Mouse (Mus musculus): ENCODE measurements around the gene Coq10b. TPM values are rescaled to one million over a fixed set of nuclear protein-coding genes. Genes with fewer than 3 reads are reported as not detected.

The Coq10b gene
- polyA plus RNA-seq, 1 experiment from 2014 or later: 29.9 TPM

DNA sequence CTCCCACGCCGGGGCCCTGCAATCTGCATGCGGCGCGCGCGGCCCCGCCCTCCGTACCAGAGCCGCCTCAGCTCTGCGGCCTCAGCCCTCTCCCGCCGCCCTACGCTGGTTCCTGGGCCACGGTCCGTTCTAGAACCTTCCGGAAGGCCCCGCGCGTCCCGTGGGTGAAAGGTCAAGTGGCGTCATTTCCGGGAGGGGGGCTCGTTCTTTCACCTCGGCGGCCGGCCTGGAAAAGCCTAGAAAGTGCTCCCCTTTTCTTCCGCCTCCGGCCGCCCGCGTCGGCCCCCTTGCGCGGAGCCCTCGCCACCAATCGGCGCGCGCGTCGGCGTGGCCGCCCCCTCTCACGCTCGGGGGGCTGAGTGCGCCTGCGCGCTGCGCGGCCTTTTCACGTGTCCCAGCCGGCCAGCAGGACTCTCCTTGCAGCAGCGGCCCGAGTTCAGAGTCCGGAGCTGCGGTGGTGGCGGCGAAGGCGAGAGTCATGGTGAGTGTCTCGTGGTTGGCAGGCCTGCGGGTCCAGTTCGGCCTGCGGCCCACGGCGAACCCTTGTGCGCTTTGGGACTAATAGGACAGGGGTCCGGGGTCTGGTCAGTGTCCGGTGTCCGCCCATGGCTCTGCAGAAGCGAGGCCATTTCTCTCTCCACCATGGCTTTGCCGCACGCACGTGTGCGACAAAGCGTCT lies 35.5 kb downstream of the Coq10b start, which contains the start of the genes Hspe1 and Hspd1:
Gene Hspe1, plus strand, starts transcription at position 201 of the 679 bp plus-strand sequence.
Gene Hspd1, minus strand, starts transcription at position 312 of the 679 bp plus-strand sequence.
- Histone ChIP-seq H3K4me3 (ENCODE audit: low read depth, low read length) (peak within 1 kb of the TSS; percentile 95), H3K4me1 (ENCODE audit: control insufficient read depth, insufficient read depth, low read length) (peaks cover 35% of the 10 kb centered on the region), H3K36me3 (ENCODE audit: control insufficient read depth, insufficient read depth, low read length) (peaks cover 13% of the 10 kb centered on the region), H3K9ac (ENCODE audit: low read depth, low read length) (peak within 1 kb of the TSS; percentile 96), H3K4me2 (ENCODE audit: low read length) (peak within 1 kb of the TSS; percentile 90), H3K27me3 (ENCODE audit: control insufficient read depth, insufficient read depth, low read depth, low read length) (no peaks in the 10 kb centered on the region), H3K9me3 (replicated peaks; ENCODE audit: control insufficient read depth, low read length, poor library complexity, severe bottlenecking) (no peaks in the 10 kb centered on the region), H3K27ac (ENCODE audit: low read length) (peak within 1 kb of the TSS; percentile 95)
- peak; percentile 96 for ATAC-seq
- WGBS: under 1% methylated on average over 64 of the region's 76 CpGs

DNA sequence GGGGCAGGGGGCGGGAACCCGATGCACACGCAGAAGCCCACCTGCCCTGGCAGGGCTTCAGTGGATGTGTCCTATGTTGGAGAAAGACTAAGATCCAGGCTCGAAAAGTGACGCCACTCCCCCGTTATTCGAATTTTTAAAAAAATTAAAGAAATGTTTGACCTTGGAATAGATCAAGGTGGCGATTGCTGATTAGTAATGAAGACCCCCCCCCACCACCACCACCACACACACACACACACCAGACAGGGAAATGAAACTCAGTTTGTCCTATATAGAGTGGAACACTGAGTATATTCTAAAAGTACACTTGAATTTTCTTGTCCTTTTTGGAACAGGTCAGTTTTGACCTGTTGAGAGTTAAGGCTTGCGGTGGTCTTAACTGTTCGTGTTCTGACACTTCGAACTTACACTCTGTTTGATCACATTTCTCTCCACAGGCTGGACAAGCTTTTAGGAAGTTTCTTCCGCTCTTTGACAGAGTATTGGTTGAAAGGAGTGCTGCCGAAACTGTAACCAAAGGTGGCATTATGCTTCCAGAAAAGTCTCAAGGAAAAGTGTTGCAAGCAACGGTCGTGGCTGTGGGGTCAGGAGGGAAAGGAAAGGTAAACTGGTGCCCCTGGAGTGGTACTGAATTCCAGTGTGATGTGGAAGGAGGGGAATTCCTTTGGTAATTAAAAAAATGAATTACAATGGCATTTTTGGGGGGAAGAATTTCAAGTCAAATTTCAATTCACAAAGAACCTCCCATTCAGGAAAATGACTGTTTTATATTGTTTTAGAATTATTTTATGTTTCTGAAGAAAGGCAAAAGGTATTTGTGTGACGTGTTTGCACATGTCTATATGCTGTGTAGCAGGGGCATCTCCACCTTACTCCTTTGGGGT lies 36.3 kb downstream of the Coq10b start:
- H3K4me2 ChIP-seq (ENCODE audit: low read length): peak overlapping the region; percentile 52
- peak overlapping the region; percentile 95 for H3K4me3 ChIP-seq (ENCODE audit: low read depth, low read length)
- H3K27me3 ChIP-seq (ENCODE audit: control insufficient read depth, insufficient read depth, low read depth, low read length): no peaks in the 10 kb centered on the region
- no peak for ATAC-seq
- H3K9me3 ChIP-seq (replicated peaks; ENCODE audit: control insufficient read depth, low read length, poor library complexity, severe bottlenecking): no peaks in the 10 kb centered on the region
- peaks cover 34% of the 10 kb centered on the region for H3K4me1 ChIP-seq (ENCODE audit: control insufficient read depth, insufficient read depth, low read length)
- 9% methylated on average over 16 of the region's 16 CpGs for WGBS
- H3K27ac ChIP-seq (ENCODE audit: low read length): peak overlapping the region; percentile 95
- H3K36me3 ChIP-seq (ENCODE audit: control insufficient read depth, insufficient read depth, low read length): peaks cover 9% of the 10 kb centered on the region
- peak overlapping the region; percentile 96 for H3K9ac ChIP-seq (ENCODE audit: low read depth, low read length)

DNA sequence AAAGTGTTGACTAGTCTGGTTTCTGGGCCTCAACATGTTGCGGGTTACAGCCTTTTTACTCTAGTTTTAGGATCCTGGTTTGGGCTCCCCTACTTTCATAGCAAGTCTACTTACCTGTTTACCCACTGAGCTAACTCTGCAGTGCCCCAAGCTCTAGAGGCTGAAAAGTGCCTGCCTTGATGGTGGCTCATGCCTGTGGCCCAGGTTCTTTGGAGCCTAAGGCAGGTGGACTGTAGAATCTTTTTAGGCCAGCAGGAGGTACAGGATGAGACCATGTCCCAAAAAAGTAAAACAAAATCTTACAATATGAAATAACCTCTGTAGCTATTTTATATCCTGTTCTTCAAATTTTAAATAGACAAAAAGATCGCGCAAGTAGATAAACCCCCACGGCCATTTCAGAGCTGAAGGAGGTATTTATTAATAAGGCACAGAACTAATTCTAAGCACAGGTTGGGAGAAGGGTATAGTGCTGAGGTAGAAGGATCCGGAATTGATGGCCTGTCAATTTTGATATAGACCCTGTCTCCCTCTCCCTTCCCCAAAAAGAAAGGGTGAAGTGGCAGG lies 37.0 kb downstream of the Coq10b start:
- Histone ChIP-seq H3K27me3 (ENCODE audit: control insufficient read depth, insufficient read depth, low read depth, low read length) (no peaks in the 10 kb centered on the region), H3K4me1 (ENCODE audit: control insufficient read depth, insufficient read depth, low read length) (peaks cover 30% of the 10 kb centered on the region), H3K36me3 (ENCODE audit: control insufficient read depth, insufficient read depth, low read length) (0 out of 2 replicates have a peak, but pooled peaks cover 7% of the 10 kb centered on the region), H3K9ac (ENCODE audit: low read depth, low read length) (no peak overlapping the region), H3K4me3 (ENCODE audit: low read depth, low read length) (no peak overlapping the region), H3K9me3 (replicated peaks; ENCODE audit: control insufficient read depth, low read length, poor library complexity, severe bottlenecking) (no peaks in the 10 kb centered on the region), H3K27ac (ENCODE audit: low read length) (no peak overlapping the region), H3K4me2 (ENCODE audit: low read length) (peak overlapping the region; percentile 52)
- ATAC-seq: no peak
- WGBS: 94% methylated on average over 5 of the region's 5 CpGs

DNA sequence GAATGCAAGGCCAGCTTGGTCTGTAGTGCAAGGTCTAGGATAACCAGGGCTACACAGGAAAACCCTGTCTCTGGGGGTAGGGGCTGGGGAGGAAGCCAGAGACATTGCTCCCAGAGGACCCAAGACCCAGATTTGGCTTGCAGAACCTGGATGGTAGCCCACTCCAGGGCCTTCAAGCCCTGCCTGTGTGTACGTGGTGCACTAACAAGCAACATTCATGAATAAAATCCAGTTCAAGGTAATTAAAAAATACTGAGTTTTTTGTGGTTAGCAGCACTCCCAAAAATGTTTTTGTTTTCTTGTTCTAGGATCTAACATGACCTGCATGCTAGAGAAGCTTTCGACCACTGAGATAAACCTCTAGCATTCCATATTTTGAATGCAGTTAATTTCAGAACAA lies 39.5 kb downstream of the Coq10b start:
- ATAC-seq: no peak
- H3K4me2 ChIP-seq (ENCODE audit: low read length): no peak overlapping the region
- no peaks in the 10 kb centered on the region for H3K27me3 ChIP-seq (ENCODE audit: control insufficient read depth, insufficient read depth, low read depth, low read length)
- no peak overlapping the region for H3K4me3 ChIP-seq (ENCODE audit: low read depth, low read length)
- WGBS: 96% methylated on average over 2 of the region's 2 CpGs
- H3K27ac ChIP-seq (ENCODE audit: low read length): no peak overlapping the region
- H3K9ac ChIP-seq (ENCODE audit: low read depth, low read length): no peak overlapping the region
- 0 out of 2 replicates have a peak, but pooled peaks cover 7% of the 10 kb centered on the region for H3K36me3 ChIP-seq (ENCODE audit: control insufficient read depth, insufficient read depth, low read length)
- H3K9me3 ChIP-seq (replicated peaks; ENCODE audit: control insufficient read depth, low read length, poor library complexity, severe bottlenecking): no peaks in the 10 kb centered on the region
- H3K4me1 ChIP-seq (ENCODE audit: control insufficient read depth, insufficient read depth, low read length): peaks cover 12% of the 10 kb centered on the region

DNA sequence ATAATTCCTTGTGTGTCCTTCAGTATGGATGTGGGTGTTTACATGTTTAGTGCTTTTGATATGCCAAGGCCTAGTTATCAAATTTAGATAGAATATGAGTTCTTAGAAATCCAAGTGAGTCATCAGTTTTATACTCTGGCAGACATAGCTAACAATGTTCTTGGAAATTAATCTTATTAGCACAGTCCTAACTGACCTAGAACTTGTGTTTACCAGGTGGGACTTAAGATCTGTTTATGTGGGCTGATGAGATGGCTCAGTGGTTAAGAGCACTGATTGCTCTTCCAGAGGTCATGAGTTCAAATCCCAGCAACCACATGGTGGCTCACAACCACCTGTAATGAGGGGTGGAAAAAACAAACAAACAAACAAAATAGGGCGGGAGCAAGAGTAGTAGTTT lies 39.9 kb downstream of the Coq10b start:
- no peaks in the 10 kb centered on the region for H3K27me3 ChIP-seq (ENCODE audit: control insufficient read depth, insufficient read depth, low read depth, low read length)
- no peak for ATAC-seq
- H3K9me3 ChIP-seq (replicated peaks; ENCODE audit: control insufficient read depth, low read length, poor library complexity, severe bottlenecking): no peaks in the 10 kb centered on the region
- 88% methylated on average over 1 of the region's 1 CpGs for WGBS
- no peak overlapping the region for H3K27ac ChIP-seq (ENCODE audit: low read length)
- no peak overlapping the region for H3K4me3 ChIP-seq (ENCODE audit: low read depth, low read length)
- peaks cover 12% of the 10 kb centered on the region for H3K4me1 ChIP-seq (ENCODE audit: control insufficient read depth, insufficient read depth, low read length)
- 0 out of 2 replicates have a peak, but pooled peaks cover 7% of the 10 kb centered on the region for H3K36me3 ChIP-seq (ENCODE audit: control insufficient read depth, insufficient read depth, low read length)
- no peak overlapping the region for H3K9ac ChIP-seq (ENCODE audit: low read depth, low read length)
- no peak overlapping the region for H3K4me2 ChIP-seq (ENCODE audit: low read length)

DNA sequence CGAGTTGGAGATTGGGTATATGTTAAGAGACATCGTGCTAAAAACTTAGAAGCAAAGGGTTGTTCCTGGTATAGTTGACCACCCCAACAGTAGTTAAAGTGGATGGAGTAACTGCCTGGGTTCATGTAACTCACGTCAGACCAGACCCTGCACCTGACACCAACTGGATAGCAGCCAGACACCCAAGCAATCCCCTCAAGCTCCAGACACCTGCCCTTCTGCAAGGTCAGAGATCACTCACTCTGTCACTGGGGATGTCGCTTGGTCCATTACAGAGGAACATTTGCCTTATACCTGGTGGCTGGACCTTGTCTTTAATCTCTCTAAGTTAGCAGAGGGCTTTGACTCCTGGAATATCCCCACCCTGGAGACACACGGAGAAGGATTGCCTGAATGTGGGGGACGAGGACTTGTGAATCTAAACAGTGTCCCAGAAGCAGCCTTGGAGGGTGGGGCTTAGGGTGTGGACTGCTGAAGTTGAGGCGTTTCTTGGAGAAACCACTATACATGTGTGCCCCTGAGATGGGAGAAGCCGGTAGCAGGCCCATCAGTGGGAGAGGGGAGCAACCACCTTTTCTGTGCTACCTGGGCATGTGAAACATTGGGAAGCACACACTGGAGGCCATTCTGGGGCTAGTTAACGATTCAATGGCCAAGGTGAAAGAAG lies 54.5 kb downstream of the Coq10b start:
- 89% methylated on average over 9 of the region's 9 CpGs for WGBS
- H3K4me3 ChIP-seq (ENCODE audit: low read depth, low read length): no peak overlapping the region
- H3K9me3 ChIP-seq (replicated peaks; ENCODE audit: control insufficient read depth, low read length, poor library complexity, severe bottlenecking): 0 out of 2 replicates have a peak, but pooled peaks cover 4% of the 10 kb centered on the region
- H3K36me3 ChIP-seq (ENCODE audit: control insufficient read depth, insufficient read depth, low read length): no peaks in the 10 kb centered on the region
- no peaks in the 10 kb centered on the region for H3K4me1 ChIP-seq (ENCODE audit: control insufficient read depth, insufficient read depth, low read length)
- H3K9ac ChIP-seq (ENCODE audit: low read depth, low read length): no peak overlapping the region
- H3K27ac ChIP-seq (ENCODE audit: low read length): no peak overlapping the region
- no peaks in the 10 kb centered on the region for H3K27me3 ChIP-seq (ENCODE audit: control insufficient read depth, insufficient read depth, low read depth, low read length)
- H3K4me2 ChIP-seq (ENCODE audit: low read length): no peak overlapping the region
- no peak for ATAC-seq

DNA sequence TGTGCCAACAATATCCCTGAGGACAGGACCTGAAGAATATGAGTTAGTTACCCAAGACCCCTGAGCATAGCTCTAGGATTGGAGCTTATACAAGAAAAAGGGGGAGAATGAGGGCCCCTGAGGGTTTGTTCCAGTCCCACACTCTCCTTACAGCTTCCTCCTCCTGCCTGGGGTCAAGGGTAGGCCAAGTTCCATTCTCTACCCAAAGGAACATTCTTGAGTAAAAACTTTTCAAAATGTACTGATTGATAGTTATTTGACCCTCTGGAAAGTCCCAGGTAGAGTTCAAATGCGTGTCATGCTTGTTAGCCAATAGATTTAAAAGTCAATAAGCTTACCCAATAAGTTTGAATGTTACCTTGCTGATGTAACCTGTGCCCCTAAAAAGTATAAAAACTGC lies 55.1 kb downstream of the Coq10b start:
- Histone ChIP-seq H3K4me3 (ENCODE audit: low read depth, low read length) (no peak overlapping the region), H3K27ac (ENCODE audit: low read length) (no peak overlapping the region), H3K36me3 (ENCODE audit: control insufficient read depth, insufficient read depth, low read length) (no peaks in the 10 kb centered on the region), H3K9ac (ENCODE audit: low read depth, low read length) (no peak overlapping the region), H3K4me1 (ENCODE audit: control insufficient read depth, insufficient read depth, low read length) (no peaks in the 10 kb centered on the region), H3K9me3 (replicated peaks; ENCODE audit: control insufficient read depth, low read length, poor library complexity, severe bottlenecking) (0 out of 2 replicates have a peak, but pooled peaks cover 4% of the 10 kb centered on the region), H3K4me2 (ENCODE audit: low read length) (no peak overlapping the region), H3K27me3 (ENCODE audit: control insufficient read depth, insufficient read depth, low read depth, low read length) (no peaks in the 10 kb centered on the region)
- 86% methylated on average over 1 of the region's 1 CpGs for WGBS
- ATAC-seq: no peak

DNA sequence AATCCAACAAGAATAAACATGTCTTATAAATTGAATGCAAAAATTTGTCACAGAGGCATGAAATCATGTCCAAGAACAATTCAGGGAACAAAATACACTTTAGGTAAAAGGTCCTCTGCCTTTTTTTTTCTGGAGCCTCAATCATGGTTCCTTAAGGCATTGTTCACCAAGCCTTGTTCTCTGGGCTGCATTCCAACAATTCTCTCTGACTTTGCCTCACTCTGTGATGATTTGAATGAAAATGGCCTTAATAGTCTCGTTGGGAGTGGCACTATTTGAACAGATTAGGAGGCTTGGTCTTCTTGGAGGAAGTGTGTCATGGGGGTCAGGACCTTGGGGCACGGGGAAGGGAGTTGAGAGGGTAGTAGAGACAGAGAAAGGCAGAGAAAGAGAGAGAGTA lies 55.9 kb downstream of the Coq10b start:
- 22% methylated on average over 2 of the region's 2 CpGs for WGBS
- H3K27me3 ChIP-seq (ENCODE audit: control insufficient read depth, insufficient read depth, low read depth, low read length): no peaks in the 10 kb centered on the region
- ATAC-seq: no peak
- H3K4me3 ChIP-seq (ENCODE audit: low read depth, low read length): no peak overlapping the region
- no peak overlapping the region for H3K27ac ChIP-seq (ENCODE audit: low read length)
- H3K9me3 ChIP-seq (replicated peaks; ENCODE audit: control insufficient read depth, low read length, poor library complexity, severe bottlenecking): 0 out of 2 replicates have a peak, but pooled peaks cover 4% of the 10 kb centered on the region
- H3K4me2 ChIP-seq (ENCODE audit: low read length): no peak overlapping the region
- no peaks in the 10 kb centered on the region for H3K4me1 ChIP-seq (ENCODE audit: control insufficient read depth, insufficient read depth, low read length)
- no peaks in the 10 kb centered on the region for H3K36me3 ChIP-seq (ENCODE audit: control insufficient read depth, insufficient read depth, low read length)
- no peak overlapping the region for H3K9ac ChIP-seq (ENCODE audit: low read depth, low read length)
